Mouse (Mus musculus) Patski (cell line): ENCODE results near the gene Pnmal1. TPM values are rescaled to one million over a fixed set of nuclear protein-coding genes. Genes with fewer than 3 reads are reported as not detected.

Source experiments
- ATAC-seq: fragments of 100-300 bp; one replicate; pipeline ENCODE4 v1.8.0; 2021
- CTCF ChIA-PET: fragments of 350-600 bp; sonication (Branson Sonifier 250); formaldehyde crosslinking; loops from one replicate; lab custom pipeline; 2022; ENCODE audit warnings: inconsistent platforms; lab: Charles Lee
- POLR2A ChIA-PET: fragments of 350-600 bp; sonication (Branson Sonifier 250); formaldehyde crosslinking; loops from one replicate; lab custom pipeline; 2022; ENCODE audit warnings: antibody characterized with exemption, inconsistent platforms; lab: Charles Lee
- DNase-seq: peaks from one replicate; pipeline ENCODE4 v3.0.0-alpha.2; 2011; ENCODE audit warnings: low read depth, low spot score
- H3K27me3 ChIP-seq: fragments of 371-371 bp; one replicate; pipeline ENCODE4 v1.5.1; 2021
- CTCF ChIP-seq: fragments of 100-300 bp; IDR thresholded peaks from one replicate; pipeline ENCODE4 v1.5.1; 2021
- in situ Hi-C: fragments of 300-500 bp; cut with MboI; formaldehyde crosslinking; loops from 3 replicates; pipeline ENCODE4 v1.11.1; 2018; ENCODE audit warnings: low pct_unique_long_range_greater_than_20kb, mixed read lengths
- polyA plus RNA-seq: library from polyadenylated mRNA; unstranded; gene quantifications from one replicate; pipeline ENCODE4 v1.2.3, GENCODE M21; 2021

Pnmal1 gene
- polyA plus RNA-seq, 1 experiment from 2014 or later: not detected

GRCm38 (mm10) chr7:16978593-16978992 lies 19.1 kb downstream of the Pnmal1 start:
- DNase-seq (no peak), ATAC-seq (no peak)
- peaks cover 14% of the 10 kb centered on the region for H3K27me3 ChIP-seq
- in situ Hi-C loops: no loop called here
- TF ChIP-seq CTCF: no peak
- POLR2A ChIA-PET: no interaction called here
- CTCF ChIA-PET: no interaction called here

- CTCF ChIA-PET: interaction anchor here (1.3 kb wide), 1 partner anchor 47 kb away, joined by 3 read pairs; no protein-coding TSS in a partner anchor
- DNase-seq (no peak), ATAC-seq (no peak)
- in situ Hi-C loops: no loop called here
- H3K27me3 ChIP-seq: peaks cover 18% of the 10 kb centered on the region
- no peak for TF ChIP-seq CTCF
- POLR2A ChIA-PET: no interaction called here
Measured at GRCm38 (mm10) chr7:16980348-16980747, 20.9 kb downstream of the Pnmal1 start.

- ChIA-PET CTCF (no interaction called here), POLR2A (no interaction called here)
- DNase-seq (no peak), ATAC-seq (no peak)
- in situ Hi-C loops: no loop called here
- no peak for TF ChIP-seq CTCF
- H3K27me3 ChIP-seq: peaks cover 13% of the 10 kb centered on the region
Measured at GRCm38 (mm10) chr7:16982859-16983568, 23.5 kb downstream of the Pnmal1 start, which contains the start of gene Gm42372. Gene Gm42372, plus strand, starts transcription at chr7:16983086.

GRCm38 (mm10) chr7:16987541-16988149 lies 28.2 kb downstream of the Pnmal1 start:
- in situ Hi-C loops: no loop called here
- ATAC-seq: no peak
- peaks cover 15% of the 10 kb centered on the region for H3K27me3 ChIP-seq
- no peak for TF ChIP-seq CTCF
- CTCF ChIA-PET: no interaction called here
- no peak for DNase-seq
- POLR2A ChIA-PET: no interaction called here

GRCm38 (mm10) chr7:16988405-16988804 lies 28.9 kb downstream of the Pnmal1 start:
- ChIA-PET POLR2A (no interaction called here), CTCF (no interaction called here)
- H3K27me3 ChIP-seq: peaks cover 8% of the 10 kb centered on the region
- ATAC-seq: no peak
- DNase-seq: no peak
- TF ChIP-seq CTCF: no peak
- in situ Hi-C loops: no loop called here

GRCm38 (mm10) chr7:16990006-16990744 lies 30.7 kb downstream of the Pnmal1 start:
- DNase-seq: no peak
- no peak for TF ChIP-seq CTCF
- H3K27me3 ChIP-seq: peaks cover 4% of the 10 kb centered on the region
- POLR2A ChIA-PET: interaction anchor here (0.7 kb wide), 1 partner anchor 20 kb away, joined by 3 read pairs; no protein-coding TSS in a partner anchor
- ATAC-seq: no peak
- CTCF ChIA-PET: no interaction called here
- in situ Hi-C loops: no loop called here

- ATAC-seq (no peak), DNase-seq (no peak)
- ChIA-PET POLR2A (no interaction called here), CTCF (interaction anchor here (0.8 kb wide), 1 partner anchor 10 kb away, joined by 3 read pairs; no protein-coding TSS in a partner anchor)
- in situ Hi-C loops: no loop called here
- no peak for TF ChIP-seq CTCF
- peaks cover 4% of the 10 kb centered on the region for H3K27me3 ChIP-seq
Measured at GRCm38 (mm10) chr7:16991681-16992450, 32.4 kb downstream of the Pnmal1 start.

- in situ Hi-C loops: no loop called here
- DNase-seq: no peak
- H3K27me3 ChIP-seq: peaks cover 4% of the 10 kb centered on the region
- no peak for TF ChIP-seq CTCF
- POLR2A ChIA-PET: no interaction called here
- CTCF ChIA-PET: no interaction called here
- ATAC-seq: no peak
Measured at GRCm38 (mm10) chr7:16992451-16992807, 33.0 kb downstream of the Pnmal1 start, which contains the start of gene Ccdc8. Gene Ccdc8, plus strand, starts transcription at chr7:16992708.

GRCm38 (mm10) chr7:16993651-16994399 lies 34.3 kb downstream of the Pnmal1 start:
- ChIA-PET POLR2A (interaction anchor here (0.8 kb wide), 1 partner anchor 60 kb away, joined by 3 read pairs; no protein-coding TSS in a partner anchor), CTCF (interaction anchor here (0.9 kb wide), 1 partner anchor 42 kb away, joined by 3 read pairs; no protein-coding TSS in a partner anchor)
- H3K27me3 ChIP-seq: peaks cover 4% of the 10 kb centered on the region
- no peak for TF ChIP-seq CTCF
- in situ Hi-C loops: no loop called here
- DNase-seq: no peak
- ATAC-seq: no peak
